Mouse (Mus musculus): ENCODE results near the gene Casc1.

Gene Casc1

GRCm38 (mm10) chr6:145204440-145204839, 6.4 kb downstream of the Casc1 start:
- in situ Hi-C loops (cut with MboI) = no loop called here

GRCm38 (mm10) chr6:145202432-145203125, 8.2 kb downstream of the Casc1 start:
- in situ Hi-C loops (cut with MboI) = no loop called here

GRCm38 (mm10) chr6:145197949-145198686, 12.7 kb downstream of the Casc1 start:
- in situ Hi-C loops (cut with MboI) = no loop called here

GRCm38 (mm10) chr6:145193446-145193845, 17.4 kb downstream of the Casc1 start:
- in situ Hi-C loops (cut with MboI) = no loop called here

GRCm38 (mm10) chr6:145193038-145193437, 17.8 kb downstream of the Casc1 start:
- in situ Hi-C loops (cut with MboI) = no loop called here

- in situ Hi-C loops (cut with MboI) = loop anchor here (5.0 kb wide), 1 partner anchor 100 kb away; no protein-coding TSS in a partner anchor
These were observed 23.4 kb downstream of the Casc1 start for GRCm38 (mm10) chr6:145187093-145188088.

GRCm38 (mm10) chr6:145186096-145186495, 24.7 kb downstream of the Casc1 start:
- in situ Hi-C loops (cut with MboI) = loop anchor here (5.0 kb wide), 1 partner anchor 99 kb away; no protein-coding TSS in a partner anchor

GRCm38 (mm10) chr6:145182044-145182443, 28.8 kb downstream of the Casc1 start:
- in situ Hi-C loops (cut with MboI) = no loop called here

- in situ Hi-C loops (cut with MboI) = no loop called here
These were observed 31.1 kb downstream of the Casc1 start for GRCm38 (mm10) chr6:145179665-145180064.

GRCm38 (mm10) chr6:145176474-145176873, 34.3 kb downstream of the Casc1 start:
- in situ Hi-C loops (cut with MboI) = no loop called here

GRCm38 (mm10) chr6:145175571-145175981, 35.2 kb downstream of the Casc1 start:
- in situ Hi-C loops (cut with MboI) = no loop called here

GRCm38 (mm10) chr6:145173781-145174191, 37.0 kb downstream of the Casc1 start:
- in situ Hi-C loops (cut with MboI) = no loop called here

- in situ Hi-C loops (cut with MboI) = no loop called here
These were observed 38.8 kb downstream of the Casc1 start for GRCm38 (mm10) chr6:145171892-145172606.

GRCm38 (mm10) chr6:145160581-145160980, 50.2 kb downstream of the Casc1 start:
- in situ Hi-C loops (cut with MboI) = no loop called here

- in situ Hi-C loops (cut with MboI) = no loop called here
These were observed 52.2 kb downstream of the Casc1 start for GRCm38 (mm10) chr6:145158619-145159018.

GRCm38 (mm10) chr6:145149054-145149453, 61.8 kb downstream of the Casc1 start:
- in situ Hi-C loops (cut with MboI) = no loop called here

- in situ Hi-C loops (cut with MboI) = no loop called here
These were observed 63.1 kb downstream of the Casc1 start for GRCm38 (mm10) chr6:145147716-145148115.

GRCm38 (mm10) chr6:145145173-145145572, 65.6 kb downstream of the Casc1 start:
- in situ Hi-C loops (cut with MboI) = no loop called here

- in situ Hi-C loops (cut with MboI) = no loop called here
These were observed 69.0 kb downstream of the Casc1 start for GRCm38 (mm10) chr6:145141827-145142226.

GRCm38 (mm10) chr6:145140706-145141105, 70.1 kb downstream of the Casc1 start:
- in situ Hi-C loops (cut with MboI) = no loop called here

GRCm38 (mm10) chr6:145139776-145140475, 70.9 kb downstream of the Casc1 start:
- in situ Hi-C loops (cut with MboI) = no loop called here
